Mouse (Mus musculus): Measurements from ENCODE around the gene Thada.

GRCm38 (mm10) chr17:84264305-84264704 is 201.7 kb downstream of the Thada start:
- no peak for TF ChIP-seq POLR2A (IDR thresholded peaks at IDR 0.05; ENCODE audit: low read depth, low read length)
- TF ChIP-seq CTCF (conservative IDR thresholded peaks at IDR 0.05; ENCODE audit: insufficient read depth, insufficient read length, low read depth, low read length): no peak
